Mouse (Mus musculus): ENCODE measurements around the gene Ncoa3.

Gene Ncoa3

GRCm38 (mm10) chr2:166031120-166031929 is 38.9 kb downstream of the Ncoa3 start:
- no peak for TF ChIP-seq GATA4 (IDR thresholded peaks at IDR 0.05; ENCODE audit: insufficient replicate concordance, low read length)

DNA sequence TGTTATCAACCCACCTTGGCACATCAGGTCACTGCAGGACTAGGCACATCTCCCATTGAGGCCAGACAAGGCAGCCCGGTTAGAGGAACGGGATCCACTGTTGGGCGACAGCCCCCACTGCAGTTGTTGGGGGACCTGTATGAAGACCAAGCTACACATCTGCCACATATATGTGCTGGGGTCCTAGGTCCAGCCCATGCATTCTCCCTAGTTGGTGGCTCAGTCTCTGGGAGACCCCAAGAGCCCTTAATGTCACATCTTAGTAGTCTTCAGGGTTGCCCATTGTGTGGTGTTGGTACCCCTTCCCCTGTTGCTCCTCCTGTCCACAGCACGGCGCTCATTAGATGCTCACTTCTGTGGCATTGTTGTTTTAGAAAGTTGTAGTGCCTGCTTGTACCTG is 40.2 kb downstream of the Ncoa3 start:
- TF ChIP-seq GATA4 (IDR thresholded peaks at IDR 0.05; ENCODE audit: insufficient replicate concordance, low read length), result no peak

- TF ChIP-seq GATA4 (IDR thresholded peaks at IDR 0.05; ENCODE audit: insufficient replicate concordance, low read length), result no peak
Measured at GRCm38 (mm10) chr2:166034967-166035490, 42.6 kb downstream of the Ncoa3 start.

- no peak for TF ChIP-seq GATA4 (IDR thresholded peaks at IDR 0.05; ENCODE audit: insufficient replicate concordance, low read length)
Measured at GRCm38 (mm10) chr2:166035725-166036124, 43.3 kb downstream of the Ncoa3 start.

GRCm38 (mm10) chr2:166039681-166040080 is 47.2 kb downstream of the Ncoa3 start:
- TF ChIP-seq GATA4 (IDR thresholded peaks at IDR 0.05; ENCODE audit: insufficient replicate concordance, low read length), result no peak

DNA sequence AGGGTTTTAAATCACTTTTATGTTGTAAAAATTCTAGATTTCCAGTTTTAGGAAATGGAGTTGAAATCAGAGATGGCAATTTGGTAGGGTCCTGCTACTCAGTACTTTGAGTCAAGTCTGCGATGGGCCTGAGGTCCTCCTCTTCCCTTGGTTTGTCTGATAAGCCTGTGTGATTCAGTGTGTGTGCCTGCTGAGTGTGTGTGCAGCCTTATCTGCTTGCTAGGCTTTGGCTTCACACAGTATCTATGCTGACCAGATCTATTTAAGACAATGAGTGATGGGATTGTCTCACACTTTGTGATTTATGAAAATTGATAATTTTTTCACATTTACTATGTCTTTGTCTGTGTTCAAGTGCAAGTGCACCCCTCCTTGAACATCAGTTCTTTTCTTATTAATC is 50.1 kb downstream of the Ncoa3 start:
- TF ChIP-seq GATA4 (IDR thresholded peaks at IDR 0.05; ENCODE audit: insufficient replicate concordance, low read length), result no peak; the same call in 1 of the 2 replicates

DNA sequence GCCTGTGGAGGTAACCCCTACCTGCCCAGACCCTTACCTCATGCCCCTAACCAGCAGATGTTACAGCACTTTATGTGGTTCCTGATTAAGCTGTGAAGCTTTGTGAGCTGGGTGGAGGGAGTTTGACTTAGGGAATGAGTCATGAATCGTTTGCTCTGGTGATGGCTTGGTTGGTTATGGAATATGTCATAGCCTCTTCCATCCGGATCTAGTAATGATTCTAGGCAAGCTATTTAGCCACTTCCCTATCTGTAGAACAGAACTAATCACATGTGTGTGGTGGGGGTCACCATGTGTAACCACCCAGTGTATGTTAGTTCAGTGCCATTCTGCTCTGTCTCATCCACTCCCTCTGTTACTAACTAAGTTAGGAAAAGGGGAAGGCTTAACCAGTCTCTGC is 52.6 kb downstream of the Ncoa3 start:
- TF ChIP-seq GATA4 (IDR thresholded peaks at IDR 0.05; ENCODE audit: insufficient replicate concordance, low read length), result no peak

GRCm38 (mm10) chr2:166045549-166046501 is 53.4 kb downstream of the Ncoa3 start:
- no peak for TF ChIP-seq GATA4 (IDR thresholded peaks at IDR 0.05; ENCODE audit: insufficient replicate concordance, low read length)

GRCm38 (mm10) chr2:166047931-166048330 is 55.5 kb downstream of the Ncoa3 start:
- no peak for TF ChIP-seq GATA4 (IDR thresholded peaks at IDR 0.05; ENCODE audit: insufficient replicate concordance, low read length)

- no peak for TF ChIP-seq GATA4 (IDR thresholded peaks at IDR 0.05; ENCODE audit: insufficient replicate concordance, low read length)
Measured at GRCm38 (mm10) chr2:166048852-166049251, 56.4 kb downstream of the Ncoa3 start.

GRCm38 (mm10) chr2:166051421-166051820 is 59.0 kb downstream of the Ncoa3 start:
- no peak for TF ChIP-seq GATA4 (IDR thresholded peaks at IDR 0.05; ENCODE audit: insufficient replicate concordance, low read length)

DNA sequence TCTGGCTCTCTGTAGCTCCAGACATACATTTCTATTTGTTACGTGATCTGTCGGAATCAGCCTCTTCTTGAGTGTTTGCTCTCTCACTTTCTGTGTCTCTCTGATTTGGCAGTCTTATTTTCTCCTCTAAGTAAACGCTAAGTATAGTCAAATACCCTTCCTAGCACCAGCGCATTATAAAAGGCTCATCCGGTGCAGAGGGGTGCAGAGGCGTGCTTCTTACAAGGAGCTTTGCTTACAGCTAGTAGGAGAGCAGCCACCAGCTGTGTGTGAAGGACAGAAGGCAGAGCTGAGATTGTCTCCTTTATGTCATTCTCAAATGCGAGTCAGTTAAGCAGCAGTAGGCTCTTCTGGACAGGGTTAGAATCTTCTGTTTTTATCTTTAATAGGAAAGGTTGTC is 59.5 kb downstream of the Ncoa3 start:
- TF ChIP-seq GATA4 (IDR thresholded peaks at IDR 0.05; ENCODE audit: insufficient replicate concordance, low read length), result no peak

GRCm38 (mm10) chr2:166054002-166054539 is 61.6 kb downstream of the Ncoa3 start:
- TF ChIP-seq GATA4 (IDR thresholded peaks at IDR 0.05; ENCODE audit: insufficient replicate concordance, low read length), result no peak

GRCm38 (mm10) chr2:166059684-166060423 is 67.4 kb downstream of the Ncoa3 start:
- no peak for TF ChIP-seq GATA4 (IDR thresholded peaks at IDR 0.05; ENCODE audit: insufficient replicate concordance, low read length)

- no peak for TF ChIP-seq GATA4 (IDR thresholded peaks at IDR 0.05; ENCODE audit: insufficient replicate concordance, low read length)
Measured at GRCm38 (mm10) chr2:166062008-166062407, 69.6 kb downstream of the Ncoa3 start.
